Mouse (Mus musculus) liver, postnatal 0 days (tissue): Measurements from ENCODE around the gene Pdcd1lg2.

Experiments used
- CTCF ChIP-seq: sonication (generic); IDR thresholded peaks from 2 replicates; pipeline ENCODE4 v1.5.1; 2016; ENCODE audit warnings: antibody characterized with exemption, low read depth
- EP300 ChIP-seq: IDR thresholded peaks from 2 replicates; pipeline ENCODE4 v1.6.1; 2016; ENCODE audit warnings: antibody characterized with exemption, low read depth, mild to moderate bottlenecking

DNA sequence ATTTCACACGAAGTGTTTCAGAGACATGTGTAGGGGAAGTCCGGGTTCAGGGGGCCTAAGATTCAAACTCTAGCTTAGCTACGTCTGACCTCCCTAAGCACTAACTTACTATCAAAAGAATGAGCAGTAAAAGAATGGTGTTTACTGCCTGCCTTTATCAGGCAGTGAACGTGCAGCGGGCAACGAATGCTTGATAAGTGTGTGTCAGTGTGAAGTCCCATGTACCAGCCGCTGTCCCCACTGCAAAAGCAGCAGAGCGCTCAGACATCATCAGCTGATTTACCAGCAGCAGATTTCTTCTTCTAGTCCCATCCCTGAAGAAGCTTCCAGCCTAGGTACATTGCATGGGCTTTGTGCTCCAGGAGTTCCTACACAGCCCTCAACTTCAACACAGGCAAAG lies 61.7 kb downstream of the Pdcd1lg2 start:
- TF ChIP-seq CTCF (no peak), EP300 (no peak)
